Mouse (Mus musculus): ENCODE data around the gene Pard3b.

The Pard3b gene

DNA sequence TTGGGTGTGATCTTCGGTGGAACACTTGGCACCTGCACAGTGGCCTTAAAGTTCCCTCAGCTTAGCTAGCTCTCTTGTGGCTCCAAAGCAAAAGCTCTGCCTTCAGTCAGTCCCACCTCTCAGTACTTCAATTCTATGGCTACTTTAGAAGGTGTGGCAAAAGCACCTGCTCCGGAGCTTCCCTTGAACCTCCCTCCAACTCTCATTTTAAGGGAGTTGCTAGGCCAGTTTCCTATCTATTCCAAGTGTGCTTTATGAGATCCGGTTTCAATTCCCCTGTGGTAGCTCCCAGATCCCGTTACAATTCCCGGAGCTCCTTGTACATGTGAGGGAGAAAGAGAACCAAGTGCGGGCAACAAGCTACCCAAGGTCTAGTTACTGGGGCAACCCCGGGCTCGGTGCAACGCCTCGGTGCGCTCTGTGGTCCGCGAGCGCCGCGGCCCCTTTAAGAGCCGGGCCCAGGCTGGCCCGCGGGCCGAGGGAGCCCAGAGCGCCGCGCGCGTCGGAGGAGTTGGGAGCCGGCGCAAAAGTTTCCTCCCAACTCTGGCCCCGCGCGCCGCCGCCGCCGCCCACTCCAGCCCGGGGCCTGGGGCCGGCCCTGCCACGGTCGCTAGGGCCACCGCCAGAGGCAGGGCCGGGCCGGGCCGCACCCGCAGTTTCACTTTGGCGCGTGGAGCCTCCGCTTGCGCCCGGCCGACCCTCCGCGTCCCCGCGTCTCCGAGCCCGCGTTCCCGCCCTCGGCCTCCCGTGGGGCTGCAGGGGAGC lies at the start of gene Pard3b:
Gene Pard3b (plus strand): TSS at position 478 of the 765 bp plus-strand sequence.
- no peak for DNase-seq (ENCODE audit: low read depth in 1 of 2, low spot score in 2 of 2)

DNA sequence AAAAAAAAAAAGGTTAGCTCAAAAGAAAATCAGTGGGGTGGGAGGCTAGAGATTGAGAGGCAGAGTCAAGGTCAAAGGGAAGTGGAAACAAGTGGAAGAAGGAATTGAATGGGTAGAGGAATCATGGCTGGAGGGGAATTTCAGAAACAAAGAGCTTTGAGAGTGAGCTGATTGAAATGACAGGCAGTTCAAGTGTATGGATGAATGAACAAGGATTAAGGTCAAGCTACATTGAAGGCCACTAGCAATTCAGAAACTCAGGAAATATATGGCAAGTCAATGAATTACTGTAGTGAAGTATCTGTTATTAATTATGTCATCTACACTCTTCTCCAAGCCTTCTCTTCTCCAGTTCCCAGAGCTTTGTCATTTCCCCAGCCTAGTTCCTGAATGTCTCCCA lies 22.4 kb upstream of the Pard3b start:
- no peak for DNase-seq (ENCODE audit: low read depth in 1 of 2, low spot score in 2 of 2)

- DNase-seq (ENCODE audit: low read depth in 1 of 2, low spot score in 2 of 2): no peak
Measured at GRCm38 (mm10) chr1:61620651-61621050, 18.0 kb upstream of the Pard3b start.

DNA sequence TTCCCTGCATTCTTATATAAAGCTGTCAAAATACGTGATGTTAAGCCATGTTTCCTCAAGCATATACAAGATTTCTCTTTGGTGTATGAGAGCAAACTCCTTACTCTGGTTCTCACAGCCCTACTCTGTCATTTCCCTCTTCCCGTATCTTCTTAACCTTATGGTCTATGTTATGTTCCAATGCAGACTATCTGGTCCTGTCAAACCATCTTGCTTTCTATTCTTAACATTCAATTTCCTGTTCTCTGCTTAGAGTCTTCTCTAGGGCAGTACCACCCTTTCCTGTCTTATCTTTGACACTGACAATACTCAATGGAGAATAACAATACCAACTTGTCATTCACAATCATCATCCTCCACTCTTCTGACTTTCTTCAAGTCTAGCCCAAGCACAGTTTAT lies 8.8 kb upstream of the Pard3b start:
- DNase-seq (ENCODE audit: low read depth in 1 of 2, low spot score in 2 of 2): no peak

- DNase-seq (ENCODE audit: low read depth in 1 of 2, low spot score in 2 of 2): no peak
Measured at GRCm38 (mm10) chr1:61639114-61640093, 780 bp downstream of the Pard3b start.

DNA sequence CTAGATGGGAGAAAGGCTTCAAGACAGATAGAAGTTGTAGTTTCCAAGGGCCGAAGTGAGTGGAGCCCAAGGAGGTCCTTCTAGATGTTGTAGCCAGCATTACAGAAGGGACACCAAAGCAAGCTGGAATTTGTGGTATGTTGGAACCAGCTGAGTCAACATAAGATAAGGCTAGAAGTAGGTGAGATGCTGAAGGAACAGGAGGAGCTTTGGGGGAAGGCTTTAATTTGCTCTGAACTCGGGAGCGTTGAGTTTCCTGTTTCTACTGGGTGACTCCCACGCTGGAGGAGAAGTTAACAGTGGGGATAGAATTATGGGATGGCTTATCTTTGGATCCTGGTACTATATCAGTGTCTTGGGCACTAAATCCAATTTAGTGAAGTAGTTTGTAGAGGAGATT lies 3.3 kb downstream of the Pard3b start:
- no peak for DNase-seq (ENCODE audit: low read depth in 1 of 2, low spot score in 2 of 2)

DNA sequence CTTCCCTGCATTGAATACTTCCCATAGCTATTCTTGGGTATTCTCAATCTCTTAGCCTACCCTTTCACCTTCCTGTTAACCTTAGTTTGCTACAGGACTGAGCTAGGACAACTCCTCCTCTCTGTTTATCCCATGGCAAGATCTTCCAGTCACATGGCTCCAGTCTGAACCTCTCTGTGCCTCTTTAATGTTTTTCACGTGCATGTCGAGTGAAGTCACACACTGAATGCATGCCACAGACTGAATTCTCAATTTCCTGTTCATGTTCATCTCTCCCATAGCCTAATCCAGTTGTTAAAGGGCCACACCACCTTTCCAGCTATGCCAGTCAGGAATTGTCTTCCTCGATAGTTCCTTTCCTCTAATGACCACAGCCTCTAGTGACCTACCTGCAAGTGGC lies 6.4 kb downstream of the Pard3b start:
- DNase-seq (ENCODE audit: low read depth in 1 of 2, low spot score in 2 of 2): no peak

- no peak for DNase-seq (ENCODE audit: low read depth in 1 of 2, low spot score in 2 of 2)
Measured at GRCm38 (mm10) chr1:61649964-61650363, 11.3 kb downstream of the Pard3b start.

DNA sequence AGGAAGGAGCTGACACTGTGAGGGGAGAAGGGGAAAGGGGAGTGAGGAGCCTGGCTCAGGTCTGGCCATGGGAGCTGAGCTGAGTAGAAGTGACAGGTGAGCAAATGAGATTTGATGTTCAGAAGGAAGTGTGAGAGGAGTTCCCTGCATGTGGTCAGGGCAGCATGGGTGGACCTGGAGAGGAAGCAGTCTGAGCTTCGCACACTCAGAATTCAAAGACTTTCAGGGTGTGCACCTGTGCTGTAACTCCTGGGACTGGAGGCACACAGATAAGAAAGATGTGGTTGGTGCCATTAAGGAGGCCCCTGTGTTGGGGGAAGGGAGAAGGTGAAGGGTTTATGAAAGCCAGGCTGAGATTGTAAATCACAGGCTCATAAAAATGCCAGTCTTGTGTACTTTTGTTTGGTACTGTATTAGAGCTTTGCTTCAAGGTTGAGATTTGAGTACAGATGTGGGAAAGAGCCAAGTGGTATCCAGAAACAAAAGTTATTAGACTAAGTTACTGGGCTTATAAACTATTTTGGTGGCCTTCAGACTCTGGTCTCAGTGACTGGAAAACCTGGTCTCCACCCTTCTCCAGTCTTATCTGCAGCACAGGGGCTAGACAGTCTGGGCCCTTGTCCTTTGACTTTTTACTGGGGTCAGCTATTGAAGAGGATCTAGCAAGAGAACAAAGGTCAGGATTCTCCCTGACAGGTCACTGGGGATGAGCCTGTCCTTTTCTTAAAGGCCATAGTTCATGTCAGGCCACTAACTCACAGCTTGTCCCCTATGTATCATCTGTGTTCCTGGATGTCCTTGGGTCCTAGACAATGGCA lies 13.0 kb downstream of the Pard3b start:
- DNase-seq (ENCODE audit: low read depth in 1 of 2, low spot score in 2 of 2): no peak

DNA sequence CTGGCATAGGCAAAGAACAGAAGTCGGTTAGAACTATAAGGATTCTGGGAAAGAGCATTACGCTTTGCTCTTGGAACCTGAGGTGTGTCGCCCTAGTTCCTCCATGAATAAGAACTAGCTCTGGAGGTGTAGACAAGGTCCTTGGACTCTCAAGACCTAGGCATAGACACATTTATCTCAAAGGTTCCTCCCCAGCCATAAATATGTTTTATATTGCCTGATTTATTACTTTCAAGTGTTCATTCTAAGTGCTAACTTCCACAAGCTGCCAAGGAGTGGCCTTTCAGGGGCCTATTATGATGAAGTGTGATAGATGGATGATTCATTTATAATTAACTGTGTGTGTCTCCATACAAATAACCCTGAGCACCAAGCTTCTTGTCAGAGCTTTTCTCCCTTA lies 19.1 kb downstream of the Pard3b start:
- DNase-seq (ENCODE audit: low read depth in 1 of 2, low spot score in 2 of 2): no peak

- DNase-seq (ENCODE audit: low read depth in 1 of 2, low spot score in 2 of 2): no peak
Measured at GRCm38 (mm10) chr1:61659931-61660330, 21.3 kb downstream of the Pard3b start.

GRCm38 (mm10) chr1:61685221-61685814 lies 46.7 kb downstream of the Pard3b start:
- DNase-seq (ENCODE audit: low read depth in 1 of 2, low spot score in 2 of 2): no peak

- no peak for DNase-seq (ENCODE audit: low read depth in 1 of 2, low spot score in 2 of 2)
Measured at GRCm38 (mm10) chr1:61685921-61686320, 47.3 kb downstream of the Pard3b start.

GRCm38 (mm10) chr1:61688301-61688700 lies 49.7 kb downstream of the Pard3b start:
- no peak for DNase-seq (ENCODE audit: low read depth in 1 of 2, low spot score in 2 of 2)

DNA sequence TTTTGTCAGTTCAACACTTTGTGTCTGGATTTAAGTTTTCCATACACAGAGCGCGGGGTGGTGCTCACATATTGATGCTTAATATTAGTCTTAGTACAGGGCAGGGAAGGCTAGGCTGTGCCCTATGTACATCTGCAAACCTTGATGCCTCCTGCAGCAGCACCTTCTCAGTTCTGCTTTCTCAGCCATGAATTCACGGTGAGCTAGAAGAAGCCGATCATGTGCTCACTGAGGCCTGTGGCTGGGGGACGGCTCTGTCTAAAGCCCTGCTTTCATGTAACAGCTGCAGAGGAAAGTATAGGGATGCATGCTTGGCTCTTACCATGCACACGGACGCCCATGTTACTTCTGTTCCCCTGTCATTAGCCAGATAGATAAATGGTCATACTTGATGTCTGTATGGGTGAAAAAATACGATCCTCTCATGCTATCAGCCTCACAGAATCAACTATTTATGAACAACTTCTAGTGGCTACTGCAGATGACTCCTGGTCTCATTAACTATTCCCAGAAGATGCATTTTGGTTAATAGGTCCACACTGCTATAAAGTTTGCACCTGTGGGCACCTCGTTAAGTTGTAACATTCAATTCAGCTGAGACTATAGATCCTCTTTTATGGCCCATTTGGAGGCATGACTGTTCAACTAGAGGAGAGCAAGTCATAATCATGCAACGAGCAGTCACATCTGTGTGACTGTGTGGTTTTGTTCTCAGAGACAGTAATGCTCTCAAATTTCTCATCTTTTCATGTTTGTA lies 60.0 kb downstream of the Pard3b start:
- DNase-seq (ENCODE audit: low read depth in 1 of 2, low spot score in 2 of 2): no peak

DNA sequence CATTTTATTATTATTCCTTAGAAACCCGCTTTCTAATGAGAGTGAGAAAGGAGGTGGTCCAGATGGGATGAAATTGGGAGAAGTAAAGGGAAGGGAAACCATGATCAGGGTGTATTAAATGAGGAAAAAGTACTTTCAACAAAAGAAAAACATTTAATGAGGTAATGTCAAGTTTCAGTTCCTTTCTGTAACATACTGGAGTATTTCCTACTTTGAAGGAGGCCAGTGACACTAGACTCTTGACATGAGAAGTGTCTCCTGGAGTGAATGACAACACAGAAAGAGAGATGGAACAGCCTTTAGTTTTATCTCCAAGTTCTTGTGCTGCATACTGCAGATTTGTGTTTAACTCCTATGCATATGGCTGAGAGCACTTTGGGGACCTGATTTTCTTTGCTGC lies 71.2 kb downstream of the Pard3b start:
- DNase-seq (ENCODE audit: low read depth in 1 of 2, low spot score in 2 of 2): no peak

DNA sequence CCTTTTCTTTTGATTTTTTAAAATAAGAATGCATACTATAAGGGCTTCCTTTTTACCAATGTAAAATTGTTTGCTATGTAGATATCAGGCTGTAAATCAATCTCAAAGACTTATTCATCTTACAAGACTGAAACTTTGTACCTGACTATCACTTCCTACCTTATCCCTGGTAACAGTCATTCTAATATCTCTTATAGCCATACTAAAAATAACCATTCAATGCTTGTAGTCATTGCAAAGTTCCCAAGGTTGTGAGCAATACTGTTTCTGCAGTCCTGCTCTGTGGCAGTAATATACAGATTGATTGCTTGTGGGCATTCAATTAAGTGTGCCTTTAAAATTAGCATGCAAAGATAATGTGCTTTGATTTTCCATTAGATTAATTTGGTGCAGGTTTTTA lies 72.9 kb downstream of the Pard3b start:
- DNase-seq (ENCODE audit: low read depth in 1 of 2, low spot score in 2 of 2): no peak

GRCm38 (mm10) chr1:61729654-61730053 lies 91.0 kb downstream of the Pard3b start:
- DNase-seq (ENCODE audit: low read depth in 1 of 2, low spot score in 2 of 2): no peak

DNA sequence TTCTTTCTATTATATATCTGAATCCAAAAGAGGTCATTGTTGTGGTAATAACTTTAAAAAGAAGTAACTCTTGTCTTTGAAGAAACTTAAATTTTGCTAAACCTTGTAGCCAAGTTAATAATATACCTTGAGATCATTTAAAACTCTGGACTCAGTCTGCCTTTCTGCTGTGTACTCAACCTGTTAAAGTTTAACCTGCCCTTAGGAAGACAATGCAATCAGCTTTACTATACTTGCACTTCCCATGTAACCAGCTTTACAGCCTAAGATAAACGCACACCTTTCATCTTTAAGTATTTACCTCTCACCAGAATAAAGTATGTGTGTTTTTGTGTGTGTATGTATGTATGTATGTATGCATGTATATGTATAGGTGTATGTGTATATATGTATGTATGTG lies 97.9 kb downstream of the Pard3b start:
- DNase-seq (ENCODE audit: low read depth in 1 of 2, low spot score in 2 of 2): no peak

GRCm38 (mm10) chr1:61742831-61743230 lies 104.2 kb downstream of the Pard3b start:
- DNase-seq (ENCODE audit: low read depth in 1 of 2, low spot score in 2 of 2): no peak
